Mouse (Mus musculus) MEL (cell line): ENCODE measurements around the gene Hsph1. TPM values are rescaled to one million over a fixed set of nuclear protein-coding genes. Genes with fewer than 3 reads are reported as not detected.

Source experiments
- DNase-seq: peaks from one replicate; pipeline ENCODE4 v3.0.0; 2011; ENCODE audit warnings: low read depth, low spot score
- H3K27ac ChIP-seq: 2 replicates; pipeline ENCODE4 v1.5.1; 2012; ENCODE audit warnings: low read depth, mild to moderate bottlenecking, control low read depth, low read length, moderate library complexity; ENCODE audit not compliant: control insufficient read depth
- H3K27me3 ChIP-seq, 2 experiments: fragments of 150-350 bp in 1 of 2; sonication (generic) in 1 of 2; 2 replicates each; pipeline ENCODE4 v1.6.1; 2012; ENCODE audit warnings: low read length in 2 of 2, mild to moderate bottlenecking in 2 of 2, improper control_type of control experiment in 1 of 2, moderate library complexity in 1 of 2; ENCODE audit not compliant: insufficient read depth in 2 of 2, control insufficient read depth in 1 of 2
- H3K36me3 ChIP-seq, 2 experiments: 2 replicates each; pipeline ENCODE4 v1.6.1; 2012 to 2014; ENCODE audit warnings: low read length in 2 of 2, improper control_type of control experiment in 1 of 2, inconsistent platforms in 1 of 2, mild to moderate bottlenecking in 1 of 2; ENCODE audit not compliant: insufficient read depth in 2 of 2, control insufficient read depth in 1 of 2
- H3K4me1 ChIP-seq, 2 experiments: fragments of 150-350 bp in 1 of 2; sonication (generic) in 1 of 2; 2 replicates each; pipeline ENCODE4 v1.6.1; 2012; ENCODE audit warnings: low read length in 2 of 2, improper control_type of control experiment in 1 of 2, mild to moderate bottlenecking in 1 of 2; ENCODE audit not compliant: insufficient read depth in 2 of 2, control insufficient read depth in 1 of 2
- H3K4me3 ChIP-seq, 2 experiments: fragments of 150-350 bp in 1 of 2; sonication (generic) in 1 of 2; 2 replicates each; pipeline ENCODE4 v1.5.1; 2012; ENCODE audit warnings: low read depth in 2 of 2, low read length in 2 of 2, mild to moderate bottlenecking in 2 of 2, moderate library complexity in 2 of 2, control low read depth in 1 of 2, improper control_type of control experiment in 1 of 2; ENCODE audit not compliant: control insufficient read depth in 1 of 2, insufficient read depth in 1 of 2
- H3K79me2 ChIP-seq: 2 replicates; pipeline ENCODE4 v1.6.1; 2012; ENCODE audit warnings: mild to moderate bottlenecking, low read length, moderate library complexity; ENCODE audit not compliant: control insufficient read depth, poor library complexity, insufficient read depth
- H3K9ac ChIP-seq: 2 replicates; pipeline ENCODE4 v1.6.1; 2012; ENCODE audit warnings: low read depth, mild to moderate bottlenecking, control low read depth, low read length, moderate library complexity; ENCODE audit not compliant: control insufficient read depth, poor library complexity, severe bottlenecking
- H3K9me3 ChIP-seq: fragments of 150-350 bp; sonication (generic); replicated peaks from 2 replicates; pipeline ENCODE4 v1.6.1; 2012; ENCODE audit warnings: mild to moderate bottlenecking, low read length, improper control_type of control experiment, moderate library complexity; ENCODE audit not compliant: insufficient read depth
- CHD1 ChIP-seq: IDR thresholded peaks from 2 replicates; pipeline ENCODE4 v1.6.1; 2012; ENCODE audit warnings: low read depth, mild to moderate bottlenecking, inconsistent platforms, low read length, improper control_type of control experiment
- CHD2 ChIP-seq: IDR thresholded peaks from 2 replicates; pipeline ENCODE4 v1.6.1; 2011; ENCODE audit warnings: low read length, improper control_type of control experiment
- E2F4 ChIP-seq: IDR thresholded peaks from 2 replicates; pipeline ENCODE4 v1.6.1; 2011; ENCODE audit warnings: low read depth, low read length, improper control_type of control experiment, borderline replicate concordance
- EP300 ChIP-seq, 2 experiments: IDR thresholded peaks; 2 replicates each; pipeline ENCODE4 v1.6.1; 2011; ENCODE audit warnings: improper control_type of control experiment in 2 of 2, low read length in 2 of 2, low read depth in 1 of 2, mild to moderate bottlenecking in 1 of 2
- ETS1 ChIP-seq: IDR thresholded peaks from 2 replicates; pipeline ENCODE4 v1.6.1; 2012; ENCODE audit warnings: low read depth, mild to moderate bottlenecking, inconsistent platforms, low read length, improper control_type of control experiment, moderate library complexity
- HCFC1 ChIP-seq: IDR thresholded peaks from 2 replicates; pipeline ENCODE4 v1.6.1; 2012; ENCODE audit warnings: low read depth, mild to moderate bottlenecking, inconsistent platforms, low read length, improper control_type of control experiment, moderate library complexity
- KAT2A ChIP-seq: conservative IDR thresholded peaks from 2 replicates; pipeline ENCODE4 v1.6.1; 2012; ENCODE audit warnings: low read depth, low read length, improper control_type of control experiment, inconsistent platforms
- MAX ChIP-seq: IDR thresholded peaks from 2 replicates; pipeline ENCODE4 v1.6.1; 2011; ENCODE audit warnings: low read length, improper control_type of control experiment
- MEF2A ChIP-seq: IDR thresholded peaks from 2 replicates; pipeline ENCODE4 v1.6.1; 2014; ENCODE audit warnings: low read depth, mild to moderate bottlenecking, inconsistent platforms, low read length, improper control_type of control experiment; ENCODE audit not compliant: poor library complexity, insufficient replicate concordance, severe bottlenecking; ENCODE audit errors: extremely low read depth
- MXI1 ChIP-seq: IDR thresholded peaks from 2 replicates; pipeline ENCODE4 v1.6.1; 2011; ENCODE audit warnings: mild to moderate bottlenecking, low read depth, low read length, improper control_type of control experiment
- NELFE ChIP-seq: IDR thresholded peaks from 2 replicates; pipeline ENCODE4 v1.6.1; 2011; ENCODE audit warnings: low read depth, low read length, improper control_type of control experiment
- NRF1 ChIP-seq: IDR thresholded peaks from 2 replicates; pipeline ENCODE4 v1.6.1; 2014; ENCODE audit warnings: low read depth, mild to moderate bottlenecking, inconsistent platforms, low read length, improper control_type of control experiment, moderate library complexity; ENCODE audit not compliant: poor library complexity, insufficient read depth, severe bottlenecking
- RAD21 ChIP-seq: IDR thresholded peaks from 2 replicates; pipeline ENCODE4 v1.6.1; 2011; ENCODE audit warnings: mild to moderate bottlenecking, low read depth, low read length, improper control_type of control experiment
- SIN3A ChIP-seq: IDR thresholded peaks from 2 replicates; pipeline ENCODE4 v1.6.1; 2012; ENCODE audit warnings: low read length, improper control_type of control experiment, inconsistent platforms
- SMC3 ChIP-seq: IDR thresholded peaks from 2 replicates; pipeline ENCODE4 v1.6.1; 2011; ENCODE audit warnings: low read depth, low read length, improper control_type of control experiment
- UBTF ChIP-seq: IDR thresholded peaks from 2 replicates; pipeline ENCODE4 v1.6.1; 2012; ENCODE audit warnings: low read depth, mild to moderate bottlenecking, inconsistent platforms, low read length, improper control_type of control experiment, moderate library complexity, borderline replicate concordance; ENCODE audit not compliant: insufficient read depth
- USF1 ChIP-seq: IDR thresholded peaks from 2 replicates; pipeline ENCODE4 v1.6.1; 2014; ENCODE audit warnings: low read depth, mild to moderate bottlenecking, inconsistent platforms, low read length, improper control_type of control experiment, moderate library complexity
- USF2 ChIP-seq, 2 experiments: IDR thresholded peaks; 2 replicates each; pipeline ENCODE4 v1.6.1; 2011 to 2012; ENCODE audit warnings: improper control_type of control experiment in 2 of 2, low read length in 2 of 2, borderline replicate concordance in 1 of 2, inconsistent platforms in 1 of 2, low read depth in 1 of 2, mild to moderate bottlenecking in 1 of 2; ENCODE audit not compliant: insufficient read depth in 1 of 2
- ZMIZ1 ChIP-seq: IDR thresholded peaks from 2 replicates; pipeline ENCODE4 v1.6.1; 2012; ENCODE audit warnings: low read depth, mild to moderate bottlenecking, inconsistent platforms, low read length, improper control_type of control experiment, moderate library complexity
- ZNF384 ChIP-seq: IDR thresholded peaks from 2 replicates; pipeline ENCODE4 v1.6.1; 2012; ENCODE audit warnings: low read depth, mild to moderate bottlenecking, inconsistent platforms, low read length, improper control_type of control experiment
- polyA plus RNA-seq, 2 experiments: library from polyadenylated mRNA; stranded (reverse) in 1 of 2; unstranded in 1 of 2; fragments of >175 nt in 1 of 2; fragments of >200 nt in 1 of 2; gene quantifications; 2 replicates each; pipeline versions ENCODE4 v1.2.1 to v1.2.4; 2012; ENCODE audit warnings: low replicate concordance in 2 of 2, low read depth in 1 of 2; ENCODE audit not compliant: insufficient read length in 2 of 2, insufficient read depth in 1 of 2, missing spikeins in 1 of 2
- total RNA-seq: library from RNA; depleted of rRNA; stranded (reverse); fragments of 300-350 nt; gene quantifications from 2 replicates; pipeline ENCODE4 v1.2.3, GENCODE M21; 2012

The Hsph1 gene
- total and polyA plus RNA-seq, 3 experiments: 176 to 388 (median 300) TPM

DNA sequence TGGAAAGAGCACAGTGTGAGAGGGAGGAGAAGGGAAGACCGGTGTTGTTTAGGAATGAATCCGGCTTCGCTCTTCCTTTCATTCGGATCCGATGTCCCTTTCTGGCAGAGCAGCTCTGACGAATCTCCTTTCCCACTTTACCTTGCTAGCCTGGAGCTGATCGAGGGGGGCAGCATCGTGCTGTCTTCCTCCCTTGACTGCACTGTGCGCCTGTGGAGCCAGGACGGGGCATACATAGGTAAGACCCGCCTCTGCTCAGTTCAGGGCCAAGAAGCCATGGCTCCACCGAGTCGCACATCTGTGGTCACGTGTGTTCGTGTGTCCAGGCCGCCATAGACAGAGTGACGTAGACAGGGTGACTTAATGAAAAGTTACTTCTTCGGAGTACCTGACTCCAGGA lies 38.8 kb downstream of the Hsph1 start:
- TF ChIP-seq NELFE (no peak), UBTF (no peak), MAX (no peak), ZMIZ1 (no peak), EP300 (IDR thresholded peaks at IDR 0.05; ENCODE audit: low read depth in 1 of 2, low read length in 2 of 2) (no peak), CHD2 (no peak), KAT2A (no peak)
- Histone ChIP-seq H3K4me3 (no peak overlapping the region), H3K79me2 (no peaks in the 10 kb centered on the region), H3K27ac (no peak overlapping the region), H3K9me3 (no peaks in the 10 kb centered on the region), H3K9ac (no peak overlapping the region), H3K4me1 (no peaks in the 10 kb centered on the region), H3K27me3 (peaks cover 4 to 13% of the 10 kb centered on the region in 2 experiments; a peak in 3 of 4 replicates), H3K36me3 (no peaks in the 10 kb centered on the region)
- DNase-seq: no peak

DNA sequence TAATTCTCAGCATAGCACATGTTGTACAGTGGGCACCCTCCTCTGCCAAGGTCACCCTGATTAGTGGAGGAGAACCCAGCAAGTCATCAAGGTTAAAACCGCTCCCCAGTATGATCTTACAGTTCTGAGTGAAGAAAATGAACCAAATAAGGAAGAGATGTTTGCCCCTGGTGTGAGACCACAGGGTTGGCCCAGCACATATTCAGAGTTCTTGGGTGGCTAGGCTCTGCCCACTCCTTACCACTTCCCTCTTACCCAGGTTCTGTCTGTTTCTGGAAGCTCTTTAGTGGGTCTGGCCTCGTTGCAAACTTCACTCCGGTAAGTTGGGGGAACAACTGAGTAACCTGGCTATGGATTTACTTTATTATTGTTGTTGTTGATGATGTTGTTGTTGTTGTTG lies 42.0 kb downstream of the Hsph1 start:
- no peak overlapping the region for H3K4me3 ChIP-seq
- TF ChIP-seq ZNF384 (no peak), RAD21 (no peak), ETS1 (no peak), SMC3 (no peak), USF1 (no peak), NRF1 (no peak), MEF2A (no peak), CHD1 (no peak), HCFC1 (no peak), SIN3A (no peak), E2F4 (no peak), MXI1 (no peak), KAT2A (no peak), USF2 (IDR thresholded peaks at IDR 0.05; ENCODE audit: borderline replicate concordance in 1 of 2, insufficient read depth in 1 of 2, low read depth in 1 of 2, low read length in 2 of 2) (no peak)
- TF ChIP-seq, all 39 proteins: peak for 0
- no peak for DNase-seq
- Histone ChIP-seq H3K27ac (no peak overlapping the region), H3K4me1 (peaks cover 0 to 5% of the 10 kb centered on the region in 2 experiments; a peak in 1 of 4 replicates), H3K9ac (no peak overlapping the region), H3K79me2 (no peaks in the 10 kb centered on the region), H3K36me3 (peaks cover 0 to 2% of the 10 kb centered on the region in 2 experiments; a peak in 1 of 4 replicates), H3K27me3 (peaks cover 0 to 3% of the 10 kb centered on the region in 2 experiments; a peak in 1 of 4 replicates), H3K9me3 (no peaks in the 10 kb centered on the region)
